Mouse (Mus musculus) thymus, postnatal 25 days (tissue): Measurements from ENCODE around the gene Tmem273.

Source experiments
- DNase-seq: peaks from one replicate; pipeline ENCODE4 v3.0.0; 2022

Gene Tmem273

GRCm38 (mm10) chr14:32861656-32862055 lies 75.9 kb downstream of the Tmem273 start:
- DNase-seq = no peak

GRCm38 (mm10) chr14:32865331-32865730 lies 79.6 kb downstream of the Tmem273 start:
- DNase-seq = no peak
